Mouse (Mus musculus) embryonic facial prominence, embryonic 11.5 days (tissue): ENCODE results near the gene Sytl3. TPM values are rescaled to one million over a fixed set of nuclear protein-coding genes. Genes with fewer than 3 reads are reported as not detected.

Experiments
- ATAC-seq: fragments of 200-750 bp; cut with Nextera tagmentation; replicated peaks from 2 replicates; pipeline ENCODE4 v1.8.0; 2017; ENCODE audit warnings: low read depth; ENCODE audit not compliant: insufficient number of reproducible peaks, low FRiP score, low TSS enrichment
- DNase-seq: peaks from one replicate; pipeline ENCODE4 v3.0.0-alpha.2; 2015; ENCODE audit warnings: low spot score
- H3K27ac ChIP-seq: fragments of 300-500 bp; sonication (generic); replicated peaks from 2 replicates; pipeline ENCODE4 v1.5.1; 2014; ENCODE audit warnings: mild to moderate bottlenecking, low read depth, low read length, control low read depth
- H3K27me3 ChIP-seq: fragments of 300-500 bp; sonication (generic); 2 replicates; pipeline ENCODE4 v1.6.1; 2014; ENCODE audit warnings: mild to moderate bottlenecking, low read length, moderate library complexity, mixed read lengths; ENCODE audit not compliant: control insufficient read depth, insufficient read depth
- H3K36me3 ChIP-seq: fragments of 300-500 bp; sonication (generic); replicated peaks from 2 replicates; pipeline ENCODE4 v1.6.1; 2014; ENCODE audit warnings: low read depth, mild to moderate bottlenecking, low read length, moderate library complexity, mixed read lengths; ENCODE audit not compliant: control insufficient read depth, insufficient read depth
- H3K4me1 ChIP-seq: fragments of 300-500 bp; sonication (generic); 2 replicates; pipeline ENCODE4 v1.6.1; 2014; ENCODE audit warnings: low read length, mixed read lengths; ENCODE audit not compliant: control insufficient read depth, insufficient read depth
- H3K4me2 ChIP-seq: fragments of 300-500 bp; sonication (generic); 2 replicates; pipeline ENCODE4 v1.6.1; 2014; ENCODE audit warnings: low read depth, mild to moderate bottlenecking, control low read depth, low read length, moderate library complexity
- H3K4me3 ChIP-seq: fragments of 300-500 bp; sonication (generic); 2 replicates; pipeline ENCODE4 v1.5.1; 2014; ENCODE audit warnings: low read depth, low read length, control low read depth
- H3K9ac ChIP-seq: fragments of 300-500 bp; sonication (generic); replicated peaks from 2 replicates; pipeline ENCODE4 v1.6.1; 2014; ENCODE audit warnings: mild to moderate bottlenecking, control low read depth, low read length
- H3K9me3 ChIP-seq: fragments of 300-500 bp; sonication (generic); replicated peaks from 2 replicates; pipeline ENCODE4 v1.6.1; 2016; ENCODE audit warnings: mild to moderate bottlenecking, low read length, inconsistent platforms, mixed read lengths; ENCODE audit not compliant: control insufficient read depth
- WGBS: fragments of 180-500 bp; shearing (Covaris S2); extraction: QIAGEN DNeasy Blood & Tissue Kit; methylation state at CpG from one replicate; pipeline ENCODE4 v1.1.7; 2014; 5-methylcytosine and 5-hydroxymethylcytosine counted together
- polyA plus RNA-seq: library from polyadenylated mRNA; unstranded; fragments of >200 nt; fragmentation: Nextera tagmentation; extraction: Ambion mirVana; gene quantifications from 2 replicates; pipeline ENCODE4 v1.2.1, GENCODE M21; 2014

Sytl3 gene
- polyA plus RNA-seq, 1 experiment from 2014 or later = not detected

DNA sequence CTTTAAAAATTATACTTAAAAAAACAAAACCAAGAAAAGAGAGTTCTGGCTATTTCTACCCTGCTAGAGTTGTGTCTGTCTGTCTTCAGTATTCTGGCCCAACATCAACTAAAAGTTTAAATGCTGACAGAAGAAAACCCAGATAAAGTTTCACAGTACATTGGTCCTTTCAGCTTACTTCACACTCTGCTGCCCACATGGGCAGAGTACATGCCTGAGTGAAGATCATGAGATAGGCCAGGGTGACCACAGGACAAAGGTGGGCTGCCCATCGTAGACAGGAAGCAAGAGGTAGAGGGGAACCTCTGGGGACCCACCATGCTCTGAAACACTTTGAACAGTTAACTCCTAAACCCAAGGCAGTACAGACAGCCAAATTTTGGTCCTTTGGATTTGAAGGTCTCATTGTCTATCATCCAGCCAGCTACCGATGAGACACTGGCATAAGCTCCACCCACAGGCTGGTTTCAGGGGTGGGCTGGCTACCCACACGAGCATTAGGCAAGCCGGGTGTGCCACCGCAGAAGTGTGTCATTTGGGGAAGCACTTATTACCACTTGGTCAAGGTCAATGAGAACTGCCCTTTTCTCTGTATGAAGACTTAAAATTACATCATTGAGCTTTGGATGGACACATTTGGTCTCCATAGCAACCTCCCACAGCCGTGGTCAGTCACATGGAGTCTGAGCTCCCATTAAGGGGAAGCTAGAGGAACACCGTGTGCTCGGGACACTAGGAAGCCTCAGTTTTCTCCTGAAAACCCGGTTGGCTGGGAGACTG lies 87.7 kb downstream of the Sytl3 start:
- H3K9me3 ChIP-seq = no peaks in the 10 kb centered on the region
- no peaks in the 10 kb centered on the region for H3K36me3 ChIP-seq
- H3K9ac ChIP-seq = no peak overlapping the region
- no peak overlapping the region for H3K4me2 ChIP-seq
- H3K4me3 ChIP-seq = no peak overlapping the region
- no peaks in the 10 kb centered on the region for H3K27me3 ChIP-seq
- no peak for DNase-seq
- H3K27ac ChIP-seq = no peak overlapping the region
- 77% methylated on average over 9 of the region's 9 CpGs for WGBS
- peaks cover 2% of the 10 kb centered on the region; the same call in 1 of the 2 replicates for H3K4me1 ChIP-seq
- no peak for ATAC-seq

- H3K4me1 ChIP-seq = peaks cover 7% of the 10 kb centered on the region
These were observed 88.6 kb downstream of the Sytl3 start for GRCm38 (mm10) chr17:6747478-6747877.

DNA sequence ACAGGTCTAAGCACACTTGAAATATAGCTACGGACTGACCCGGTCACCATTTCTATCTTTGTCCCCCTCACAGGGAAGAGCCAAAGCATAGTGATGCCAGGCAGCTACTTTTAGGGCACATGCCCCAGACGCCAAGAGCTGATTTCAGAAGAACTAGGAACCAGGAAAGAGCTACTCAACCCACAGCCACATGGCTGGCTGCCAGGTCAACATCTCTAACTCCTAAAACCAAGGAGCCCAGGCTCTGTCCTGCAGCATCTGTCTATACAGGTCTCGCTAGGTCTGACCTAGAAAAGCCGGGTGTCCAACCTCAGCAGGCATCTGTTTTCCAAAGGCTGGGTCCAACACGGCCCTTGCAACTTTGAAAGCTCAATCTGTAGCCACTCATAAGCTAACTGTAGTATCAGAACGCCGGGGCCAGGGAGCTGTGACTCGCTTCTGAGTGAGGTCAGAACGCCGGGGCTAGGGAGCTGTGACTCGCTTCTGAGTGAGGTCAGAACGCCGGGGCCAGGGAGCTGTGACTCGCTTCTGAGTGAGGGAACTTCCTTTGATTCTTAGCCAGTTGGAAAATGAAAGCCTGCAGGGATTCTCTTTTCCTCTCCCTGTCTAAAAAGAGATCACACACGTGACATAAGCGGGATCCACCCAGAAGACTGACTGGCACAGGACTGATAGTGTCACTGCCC lies 90.0 kb downstream of the Sytl3 start:
- Histone ChIP-seq H3K36me3 (no peaks in the 10 kb centered on the region), H3K9ac (no peak overlapping the region), H3K9me3 (no peaks in the 10 kb centered on the region), H3K27me3 (no peaks in the 10 kb centered on the region), H3K4me3 (no peak overlapping the region), H3K27ac (no peak overlapping the region), H3K4me1 (peaks cover 7% of the 10 kb centered on the region), H3K4me2 (no peak overlapping the region)
- no peak for ATAC-seq
- DNase-seq = no peak
- WGBS = 88% methylated on average over 17 of the region's 17 CpGs

More at GRCm38 (mm10) chr17:6747478-6747877, 88.6 kb downstream of the Sytl3 start:
- ATAC-seq (no peak), DNase-seq (no peak)
- Histone ChIP-seq H3K27ac (no peak overlapping the region), H3K27me3 (no peaks in the 10 kb centered on the region), H3K9me3 (no peaks in the 10 kb centered on the region), H3K36me3 (no peaks in the 10 kb centered on the region), H3K4me3 (no peak overlapping the region), H3K9ac (no peak overlapping the region), H3K4me2 (no peak overlapping the region)
- WGBS = 55% methylated on average over 7 of the region's 7 CpGs

DNA sequence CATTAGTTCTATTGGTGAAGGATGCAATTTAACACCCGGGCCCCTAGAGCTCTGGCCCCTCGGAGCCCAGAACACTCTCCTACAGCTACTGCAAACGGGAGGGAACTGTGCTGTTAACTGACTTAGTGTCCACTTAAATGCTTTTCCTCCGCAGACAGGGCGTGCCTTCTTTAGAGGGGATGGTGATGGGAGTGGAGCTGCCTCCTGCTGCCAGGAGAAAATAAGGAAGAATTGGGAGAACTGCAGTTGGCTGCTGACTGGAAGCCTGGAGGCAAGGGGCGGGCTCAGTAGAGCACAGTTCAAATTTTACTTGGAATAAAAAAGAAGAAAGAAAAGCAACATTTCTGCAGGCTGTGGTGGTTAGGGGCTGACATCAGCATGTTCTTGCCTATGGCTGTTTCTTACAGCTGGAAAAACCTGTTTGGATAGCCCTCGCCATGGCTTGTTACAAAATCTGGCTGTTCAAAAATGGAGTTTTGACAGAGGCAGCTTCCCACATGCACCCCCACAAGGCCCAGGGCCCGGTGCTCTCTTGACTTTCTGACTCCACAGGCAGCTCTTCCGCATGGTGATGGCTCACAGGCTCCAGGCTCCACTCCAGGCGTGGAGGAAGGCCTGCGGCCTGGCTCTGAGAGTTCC lies 92.4 kb downstream of the Sytl3 start:
- no peak overlapping the region for H3K4me2 ChIP-seq
- H3K9me3 ChIP-seq = no peaks in the 10 kb centered on the region
- no peak overlapping the region for H3K9ac ChIP-seq
- peak; percentile 39 for DNase-seq
- no peaks in the 10 kb centered on the region for H3K36me3 ChIP-seq
- H3K27me3 ChIP-seq = no peaks in the 10 kb centered on the region
- H3K4me1 ChIP-seq = peaks cover 7% of the 10 kb centered on the region
- no peak overlapping the region for H3K4me3 ChIP-seq
- WGBS = 59% methylated on average over 11 of the region's 11 CpGs
- ATAC-seq = no peak
- H3K27ac ChIP-seq = no peak overlapping the region

GRCm38 (mm10) chr17:6752375-6752774 lies 93.5 kb downstream of the Sytl3 start:
- ATAC-seq = peak; percentile 20; the same call in 1 of the 2 replicates
- H3K27ac ChIP-seq = no peak overlapping the region

GRCm38 (mm10) chr17:6755176-6755575 lies 96.3 kb downstream of the Sytl3 start:
- ATAC-seq (no peak), DNase-seq (no peak)
- H3K27me3 ChIP-seq = no peaks in the 10 kb centered on the region
- no peaks in the 10 kb centered on the region for H3K36me3 ChIP-seq
- no peak overlapping the region for H3K27ac ChIP-seq
- H3K9ac ChIP-seq = no peak overlapping the region
- no peaks in the 10 kb centered on the region for H3K9me3 ChIP-seq
- no peak overlapping the region for H3K4me2 ChIP-seq
- peaks cover 5% of the 10 kb centered on the region for H3K4me1 ChIP-seq
- 78% methylated on average over 9 of the region's 9 CpGs for WGBS
- no peak overlapping the region for H3K4me3 ChIP-seq

More at GRCm38 (mm10) chr17:6752375-6752774, 93.5 kb downstream of the Sytl3 start:
- no peak overlapping the region for H3K4me2 ChIP-seq
- 20% methylated on average over 7 of the region's 7 CpGs for WGBS
- no peaks in the 10 kb centered on the region for H3K9me3 ChIP-seq
- peaks cover 7% of the 10 kb centered on the region for H3K4me1 ChIP-seq
- H3K9ac ChIP-seq = no peak overlapping the region
- H3K36me3 ChIP-seq = no peaks in the 10 kb centered on the region
- no peak overlapping the region for H3K4me3 ChIP-seq
- DNase-seq = peak; percentile 78
- no peaks in the 10 kb centered on the region for H3K27me3 ChIP-seq

GRCm38 (mm10) chr17:6755873-6756272 lies 97.0 kb downstream of the Sytl3 start:
- Histone ChIP-seq H3K9ac (no peak overlapping the region), H3K27me3 (no peaks in the 10 kb centered on the region), H3K4me3 (no peak overlapping the region), H3K27ac (no peak overlapping the region), H3K9me3 (no peaks in the 10 kb centered on the region), H3K36me3 (no peaks in the 10 kb centered on the region), H3K4me2 (no peak overlapping the region), H3K4me1 (peaks cover 5% of the 10 kb centered on the region)
- ATAC-seq (no peak), DNase-seq (no peak)
- whole genome bisulfite sequencing = 78% methylated on average over 8 of the region's 8 CpGs

GRCm38 (mm10) chr17:6757902-6758301 lies 99.0 kb downstream of the Sytl3 start:
- Histone ChIP-seq H3K36me3 (no peaks in the 10 kb centered on the region), H3K4me1 (no peaks in the 10 kb centered on the region), H3K4me3 (no peak overlapping the region), H3K9me3 (no peaks in the 10 kb centered on the region), H3K4me2 (no peak overlapping the region), H3K9ac (no peak overlapping the region), H3K27ac (no peak overlapping the region), H3K27me3 (no peaks in the 10 kb centered on the region)
- DNase-seq = no peak
- ATAC-seq = no peak
- WGBS = 93% methylated on average over 16 of the region's 16 CpGs
